9 mouse cellular contexts compared by ENCODE assay signal in the genomic region with DNA sequence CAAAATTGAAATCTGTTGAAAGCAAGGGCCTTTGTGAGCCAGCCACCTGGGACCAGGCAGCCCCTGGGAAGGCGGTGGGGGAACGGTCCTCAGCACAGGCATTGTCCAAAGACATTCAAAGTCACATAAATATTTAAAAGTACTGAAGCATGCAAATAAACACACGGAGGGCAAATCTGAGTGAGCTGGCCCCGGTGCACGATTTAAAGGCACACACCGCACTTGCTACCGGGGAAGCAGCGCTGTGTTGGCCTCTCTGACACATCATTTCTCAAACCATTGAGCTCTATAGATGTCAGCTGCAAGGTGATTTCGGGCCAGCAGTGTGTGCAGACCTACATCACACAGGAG.
DNase-seq lines count a peak whose midpoint lies in the region; ATAC-seq and TF ChIP-seq lines count a peak whose summit lies in the region.
"Had no signal": no experiment of that assay in that cellular context is flagged by ENCODE, and none has a peak within 500 bp of the region (broad histone marks: within the 10 kb centered on the region; RNA-seq: fewer than 3 reads in every experiment).

No protein-coding gene starts in this region.

- no peak overlapping the region for H3K27ac ChIP-seq in forebrain, embryonic 11.5 days (ENCODE audit: low read depth, low read length)
- peak overlapping the region; percentile 46; the same call in 1 of the 2 replicates for H3K27ac ChIP-seq in forebrain, postnatal 0 days (ENCODE audit: low read depth, low read length)
- peak overlapping the region; percentile 79; the same call in 1 of the 2 replicates for H3K27ac ChIP-seq in kidney, postnatal 0 days
- peak overlapping the region; percentile 58; the same call in 1 of the 2 replicates for H3K27ac ChIP-seq in midbrain, embryonic 11.5 days (ENCODE audit: low read depth, low read length)
- no peak overlapping the region for H3K27ac ChIP-seq in heart, embryonic 12.5 days (ENCODE audit: poor library complexity, severe bottlenecking)
- no peak overlapping the region for H3K27ac ChIP-seq in cerebellum, adult 2 months (ENCODE audit: insufficient read depth, low read length)

- no peaks in the 10 kb centered on the region for H3K36me3 ChIP-seq in forebrain, embryonic 11.5 days (ENCODE audit: control insufficient read depth, insufficient read depth, low read length)
- no peaks in the 10 kb centered on the region for H3K36me3 ChIP-seq in forebrain, postnatal 0 days (ENCODE audit: insufficient read depth)
- H3K36me3 ChIP-seq in kidney, postnatal 0 days (ENCODE audit: insufficient read depth, low read length), result no peaks in the 10 kb centered on the region
- no peaks in the 10 kb centered on the region for H3K36me3 ChIP-seq in midbrain, embryonic 11.5 days (ENCODE audit: control insufficient read depth, insufficient read depth, low read length)
- H3K36me3 ChIP-seq in heart, embryonic 12.5 days, result no peaks in the 10 kb centered on the region

- no peak for TF ChIP-seq CTCF in forebrain, postnatal 0 days (IDR thresholded peaks at IDR 0.05; ENCODE audit: low read depth)
- TF ChIP-seq CTCF in kidney, postnatal 0 days (IDR thresholded peaks at IDR 0.05; ENCODE audit: low read depth), result no peak
- TF ChIP-seq CTCF in cerebellum, adult 2 months (IDR thresholded peaks at IDR 0.05; ENCODE audit: borderline replicate concordance, insufficient read depth, low read depth, low read length), result no peak

- no peak overlapping the region for H3K9ac ChIP-seq in forebrain, embryonic 11.5 days (ENCODE audit: low read length)
- 0 out of 2 replicates have a peak overlapping the region, but pooled peaks have one; percentile 18 for H3K9ac ChIP-seq in forebrain, postnatal 0 days
- no peak overlapping the region for H3K9ac ChIP-seq in kidney, postnatal 0 days (ENCODE audit: low read depth, low read length)
- H3K9ac ChIP-seq in midbrain, embryonic 11.5 days (ENCODE audit: low read length), result peak overlapping the region; percentile 42; the same call in 1 of the 2 replicates
- H3K9ac ChIP-seq in heart, embryonic 12.5 days, result no peak overlapping the region

- DNase-seq in forebrain, embryonic 11.5 days (ENCODE audit: low spot score), result peak; percentile 48
- DNase-seq in forebrain, postnatal 0 days, result no peak
- peak; percentile 44 for DNase-seq in kidney, postnatal 0 days (ENCODE audit: low spot score)
- DNase-seq in midbrain, embryonic 11.5 days (ENCODE audit: low spot score, missing footprints), result no peak
- DNase-seq in testis, postnatal 14 days (ENCODE audit: low spot score), result no peak
- no peak for DNase-seq in heart, adult 8-10 months (ENCODE audit: low spot score)
- no peak for DNase-seq in cerebellum, adult 2 months
- DNase-seq: right cerebral cortex, postnatal 4 days had no signal

- H3K9me3 ChIP-seq in forebrain, embryonic 11.5 days (ENCODE audit: control insufficient read depth, low read length), result no peaks in the 10 kb centered on the region
- no peaks in the 10 kb centered on the region for H3K9me3 ChIP-seq in forebrain, postnatal 0 days (ENCODE audit: low read length)
- H3K9me3 ChIP-seq in kidney, postnatal 0 days (replicated peaks; ENCODE audit: low read length), result no peaks in the 10 kb centered on the region
- no peaks in the 10 kb centered on the region for H3K9me3 ChIP-seq in midbrain, embryonic 11.5 days (ENCODE audit: control insufficient read depth, low read length)
- H3K9me3 ChIP-seq in heart, embryonic 12.5 days (replicated peaks), result no peaks in the 10 kb centered on the region

- ATAC-seq in forebrain, embryonic 11.5 days (replicated peaks; ENCODE audit: low FRiP score), result no peak
- ATAC-seq in forebrain, postnatal 0 days, result no peak
- peak; percentile 69; the same call in 1 of the 2 replicates for ATAC-seq in kidney, postnatal 0 days (replicated peaks; ENCODE audit: low FRiP score, low read depth)
- peak; percentile 56; the same call in 1 of the 2 replicates for ATAC-seq in midbrain, embryonic 11.5 days (ENCODE audit: low FRiP score)
- ATAC-seq in heart, embryonic 12.5 days (ENCODE audit: insufficient number of reproducible peaks, low FRiP score), result no peak

- no peak overlapping the region for H3K4me3 ChIP-seq in forebrain, embryonic 11.5 days (ENCODE audit: low read depth, low read length)
- H3K4me3 ChIP-seq in forebrain, postnatal 0 days (ENCODE audit: low read depth, low read length), result no peak overlapping the region
- no peak overlapping the region for H3K4me3 ChIP-seq in kidney, postnatal 0 days (replicated peaks; ENCODE audit: low read depth, low read length)
- H3K4me3 ChIP-seq in midbrain, embryonic 11.5 days (ENCODE audit: low read depth, low read length), result no peak overlapping the region
- no peak overlapping the region for H3K4me3 ChIP-seq in heart, embryonic 12.5 days
- H3K4me3 ChIP-seq in cerebellum, adult 2 months (replicated peaks; ENCODE audit: insufficient read depth, low read depth, low read length), result no peak overlapping the region

- WGBS in forebrain, embryonic 11.5 days, result 55% methylated on average over 9 of the region's 9 CpGs
- 24% methylated on average over 9 of the region's 9 CpGs for WGBS in forebrain, postnatal 0 days
- WGBS in kidney, postnatal 0 days, result 33% methylated on average over 9 of the region's 9 CpGs
- 40% methylated on average over 9 of the region's 9 CpGs for WGBS in midbrain, embryonic 11.5 days
- 72% methylated on average over 9 of the region's 9 CpGs for WGBS in heart, embryonic 12.5 days
- 60% methylated on average over 9 of the region's 9 CpGs for WGBS in cerebellum, adult 2 months

- H3K27me3 ChIP-seq in forebrain, embryonic 11.5 days (ENCODE audit: control insufficient read depth, insufficient read depth, low read length), result no peaks in the 10 kb centered on the region
- no peaks in the 10 kb centered on the region for H3K27me3 ChIP-seq in forebrain, postnatal 0 days (ENCODE audit: insufficient read depth, low read length)
- H3K27me3 ChIP-seq in kidney, postnatal 0 days (ENCODE audit: insufficient read depth, low read length), result no peaks in the 10 kb centered on the region
- H3K27me3 ChIP-seq in midbrain, embryonic 11.5 days (ENCODE audit: control insufficient read depth, insufficient read depth, low read length), result no peaks in the 10 kb centered on the region
- peaks cover 11% of the 10 kb centered on the region for H3K27me3 ChIP-seq in heart, embryonic 12.5 days (replicated peaks)
- no peaks in the 10 kb centered on the region for H3K27me3 ChIP-seq in cerebellum, adult 2 months (ENCODE audit: control insufficient read depth, insufficient read depth, low read length)

- no peak overlapping the region for H3K4me2 ChIP-seq in forebrain, embryonic 11.5 days (ENCODE audit: low read depth, low read length, severe bottlenecking)
- no peak overlapping the region for H3K4me2 ChIP-seq in forebrain, postnatal 0 days (ENCODE audit: low read depth)
- peak overlapping the region; percentile 27; the same call in 1 of the 2 replicates for H3K4me2 ChIP-seq in kidney, postnatal 0 days (ENCODE audit: low read length)
- no peak overlapping the region for H3K4me2 ChIP-seq in midbrain, embryonic 11.5 days
- no peak overlapping the region for H3K4me2 ChIP-seq in heart, embryonic 12.5 days

- peaks cover 12% of the 10 kb centered on the region for H3K4me1 ChIP-seq in forebrain, embryonic 11.5 days (replicated peaks; ENCODE audit: control insufficient read depth, insufficient read depth, low read length)
- H3K4me1 ChIP-seq in forebrain, postnatal 0 days (ENCODE audit: insufficient read depth), result peaks cover 9% of the 10 kb centered on the region; the same call in 1 of the 2 replicates
- 0 out of 2 replicates have a peak, but pooled peaks cover 6% of the 10 kb centered on the region for H3K4me1 ChIP-seq in kidney, postnatal 0 days (replicated peaks; ENCODE audit: insufficient read depth, low read length)
- H3K4me1 ChIP-seq in midbrain, embryonic 11.5 days (ENCODE audit: control insufficient read depth, insufficient read depth, low read length), result peaks cover 14% of the 10 kb centered on the region
- H3K4me1 ChIP-seq in heart, embryonic 12.5 days (replicated peaks), result no peaks in the 10 kb centered on the region
- H3K4me1 ChIP-seq in cerebellum, adult 2 months (ENCODE audit: control insufficient read depth, insufficient read depth, low read length), result peaks cover 7% of the 10 kb centered on the region; the same call in 1 of the 2 replicates

- no peak for TF ChIP-seq POLR2A in cerebellum, adult 2 months (IDR thresholded peaks at IDR 0.05; ENCODE audit: borderline replicate concordance, insufficient read depth, low read length)

Comparison
In these comparisons a context has a peak if more than half of its experiments do, and no peak if none do; other contexts are left out.
1. DNase-seq: peak in forebrain, embryonic 11.5 days (single experiment) and kidney, postnatal 0 days (single experiment); none in forebrain, postnatal 0 days (single experiment), midbrain, embryonic 11.5 days (single experiment), testis, postnatal 14 days (single experiment), heart, adult 8-10 months (single experiment) and cerebellum, adult 2 months (0 of 2).
2. H3K27ac ChIP-seq: peak in forebrain, postnatal 0 days (single experiment), kidney, postnatal 0 days (single experiment) and midbrain, embryonic 11.5 days (single experiment); none in forebrain, embryonic 11.5 days (single experiment), heart, embryonic 12.5 days (single experiment) and cerebellum, adult 2 months (single experiment).
3. H3K9ac ChIP-seq: peak in forebrain, postnatal 0 days (single experiment) and midbrain, embryonic 11.5 days (single experiment); none in forebrain, embryonic 11.5 days (single experiment), kidney, postnatal 0 days (single experiment) and heart, embryonic 12.5 days (single experiment).
4. ATAC-seq: peak in kidney, postnatal 0 days (single experiment) and midbrain, embryonic 11.5 days (single experiment); none in forebrain, embryonic 11.5 days (single experiment), forebrain, postnatal 0 days (single experiment) and heart, embryonic 12.5 days (single experiment).